Mouse (Mus musculus) spleen, adult 2 months (tissue): ENCODE measurements around the gene Cdkl2. TPM values are rescaled to one million over a fixed set of nuclear protein-coding genes. Genes with fewer than 3 reads are reported as not detected.

ENCODE experiments used
- DNase-seq, 2 experiments: peaks; one replicate each; pipeline versions ENCODE4 v3.0.0 to v3.0.0-alpha.2; 2012 to 2021; ENCODE audit warnings: low spot score in 2 of 2, low read depth in 1 of 2
- H3K27ac ChIP-seq: fragments of 200-500 bp; 2 replicates; pipeline ENCODE4 v1.5.1; 2012; ENCODE audit warnings: low read length, inconsistent platforms; ENCODE audit not compliant: insufficient read depth
- H3K27me3 ChIP-seq: fragments of 200-500 bp; 2 replicates; pipeline ENCODE4 v1.6.1; 2012; ENCODE audit warnings: mild to moderate bottlenecking, moderate library complexity, low read length, inconsistent platforms; ENCODE audit not compliant: control insufficient read depth, insufficient read depth
- H3K36me3 ChIP-seq: fragments of 200-500 bp; 2 replicates; pipeline ENCODE4 v1.6.1; 2012; ENCODE audit warnings: mild to moderate bottlenecking, low read length, inconsistent platforms; ENCODE audit not compliant: control insufficient read depth, insufficient read depth
- H3K4me1 ChIP-seq: fragments of 200-500 bp; 2 replicates; pipeline ENCODE4 v1.6.1; 2011; ENCODE audit warnings: inconsistent platforms; ENCODE audit not compliant: control insufficient read depth, insufficient read depth, insufficient read length
- H3K4me3 ChIP-seq: fragments of 200-500 bp; 2 replicates; pipeline ENCODE4 v1.5.1; 2011; ENCODE audit warnings: mild to moderate bottlenecking, inconsistent platforms; ENCODE audit not compliant: insufficient read depth, insufficient read length; ENCODE audit errors: extremely low read depth
- CTCF ChIP-seq: fragments of 200-500 bp; IDR thresholded peaks from 2 replicates; pipeline ENCODE4 v1.5.1; 2011; ENCODE audit warnings: mild to moderate bottlenecking, inconsistent platforms; ENCODE audit not compliant: insufficient read depth, insufficient read length, insufficient replicate concordance; ENCODE audit errors: extremely low read depth
- POLR2A ChIP-seq: fragments of 200-500 bp; IDR thresholded peaks from 2 replicates; pipeline ENCODE4 v1.6.1; 2011; ENCODE audit warnings: low read depth, low read length, inconsistent platforms
- WGBS: fragments of 180-500 bp; shearing (Covaris S2); methylation state at CpG from one replicate; pipeline ENCODE4 v1.1.7; 2018; 5-methylcytosine and 5-hydroxymethylcytosine counted together
- polyA plus RNA-seq: library from polyadenylated mRNA; depleted of rRNA; stranded (reverse); fragments of >200 nt; gene quantifications from 2 replicates; pipeline ENCODE4 v1.2.3, GENCODE M21; 2012

Gene Cdkl2
- polyA plus RNA-seq, 1 experiment: 0.09 TPM

DNA sequence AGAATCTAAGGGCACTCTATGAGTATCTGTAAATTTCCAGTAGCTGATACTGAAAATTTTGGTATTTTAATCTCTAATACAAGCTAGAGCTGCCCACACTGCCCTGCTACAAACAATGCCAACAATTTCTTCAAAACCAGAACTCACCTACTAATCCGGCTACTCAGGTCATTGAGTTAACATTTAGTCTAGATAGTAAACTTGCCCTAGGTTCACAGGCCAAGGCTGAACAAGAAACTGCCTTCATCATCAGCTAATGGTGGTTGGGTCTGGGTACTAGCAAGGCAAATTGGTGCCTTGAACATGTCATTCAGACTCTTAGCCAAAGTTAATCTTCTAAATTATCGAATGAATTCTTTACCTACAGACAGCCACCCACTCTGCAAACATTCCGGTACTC is 37.6 kb upstream of the Cdkl2 start:
- DNase-seq: no peak
- Histone ChIP-seq H3K27ac (no peak overlapping the region), H3K4me1 (peaks cover 5% of the 10 kb centered on the region), H3K27me3 (no peaks in the 10 kb centered on the region), H3K36me3 (no peaks in the 10 kb centered on the region), H3K4me3 (no peak overlapping the region)
- no peak for TF ChIP-seq CTCF
- TF ChIP-seq POLR2A: no peak
- 81% methylated on average over 3 of the region's 3 CpGs for WGBS

DNA sequence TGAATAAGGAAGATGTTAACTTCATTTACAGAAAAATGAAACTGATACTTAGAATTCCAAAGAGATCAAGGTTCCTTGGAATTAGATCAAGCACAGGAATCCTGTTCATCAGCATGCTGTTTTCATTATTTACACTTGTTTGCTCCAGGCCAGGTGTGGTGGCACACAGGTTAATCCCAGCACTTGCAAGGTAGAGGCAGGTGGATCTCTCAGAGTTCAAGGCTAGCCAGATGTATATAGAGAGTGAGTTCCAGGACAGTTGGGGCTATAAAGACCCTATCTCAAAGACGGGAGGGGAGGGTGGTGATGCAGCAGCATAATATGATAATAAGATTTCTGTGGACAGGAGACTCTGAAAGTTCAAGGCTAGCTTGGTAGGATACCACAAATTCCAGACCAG is 36.7 kb upstream of the Cdkl2 start:
- Histone ChIP-seq H3K4me3 (no peak overlapping the region), H3K27me3 (no peaks in the 10 kb centered on the region), H3K36me3 (no peaks in the 10 kb centered on the region), H3K4me1 (peaks cover 5% of the 10 kb centered on the region), H3K27ac (no peak overlapping the region)
- 68% methylated on average over 1 of the region's 1 CpGs for WGBS
- no peak for TF ChIP-seq POLR2A
- no peak for TF ChIP-seq CTCF
- no peak for DNase-seq

DNA sequence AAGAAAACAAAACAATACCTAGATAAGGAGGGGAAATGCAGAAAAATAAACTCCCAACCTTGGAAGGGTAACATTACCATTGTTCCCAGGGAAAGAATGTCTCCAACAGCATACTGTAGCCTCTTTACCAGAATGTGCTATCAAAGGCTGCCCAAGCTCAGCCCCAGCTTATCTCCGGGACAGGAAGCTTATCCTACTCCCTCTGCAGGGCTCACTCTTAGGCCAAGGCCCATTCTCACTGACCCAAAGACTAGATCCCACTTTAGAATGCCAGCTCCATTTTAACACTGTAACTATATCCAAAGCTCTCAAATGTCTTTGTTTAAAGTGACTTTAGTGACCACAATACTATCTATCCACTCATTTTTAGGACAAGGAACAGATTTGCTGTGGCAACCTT is 35.6 kb upstream of the Cdkl2 start:
- H3K27me3 ChIP-seq: no peaks in the 10 kb centered on the region
- no peak overlapping the region for H3K4me3 ChIP-seq
- H3K27ac ChIP-seq: no peak overlapping the region
- TF ChIP-seq POLR2A: no peak
- TF ChIP-seq CTCF: no peak
- no peak for DNase-seq
- H3K4me1 ChIP-seq: peaks cover 5% of the 10 kb centered on the region
- whole genome bisulfite sequencing: 73% methylated on average over 1 of the region's 1 CpGs
- H3K36me3 ChIP-seq: no peaks in the 10 kb centered on the region

- peaks cover 5% of the 10 kb centered on the region for H3K4me1 ChIP-seq
Observed at GRCm38 (mm10) chr5:92078751-92079150, 35.1 kb upstream of the Cdkl2 start.

DNA sequence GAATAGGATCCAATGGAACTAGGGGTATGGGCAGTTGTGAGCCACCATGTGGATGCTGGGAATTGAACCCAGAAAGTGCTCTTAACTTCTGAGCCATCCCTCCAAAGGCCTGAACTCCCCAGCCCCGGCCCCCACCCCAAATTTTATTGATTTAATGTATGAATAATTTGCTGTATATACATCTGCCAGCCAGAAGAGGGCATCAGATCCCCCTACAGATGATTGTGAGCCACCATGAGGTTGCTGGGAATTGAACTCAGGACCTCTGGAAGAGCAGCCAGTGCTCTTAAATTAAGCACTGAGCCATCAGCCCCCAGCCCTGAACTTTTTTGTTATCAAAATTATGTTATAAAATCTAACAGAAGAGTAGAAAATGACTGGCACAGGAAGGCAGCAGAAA is 32.6 kb upstream of the Cdkl2 start:
- TF ChIP-seq CTCF: no peak
- TF ChIP-seq POLR2A: no peak
- H3K27ac ChIP-seq: no peak overlapping the region
- no peaks in the 10 kb centered on the region for H3K27me3 ChIP-seq
- no peak overlapping the region for H3K4me3 ChIP-seq
- H3K36me3 ChIP-seq: peaks cover 3% of the 10 kb centered on the region
- H3K4me1 ChIP-seq: peaks cover 3% of the 10 kb centered on the region; the same call in 1 of the 2 replicates
- DNase-seq: no peak
- WGBS: 85% methylated on average over 1 of the region's 1 CpGs

More at GRCm38 (mm10) chr5:92078751-92079150, 35.1 kb upstream of the Cdkl2 start:
- H3K4me3 ChIP-seq: no peak overlapping the region
- DNase-seq: no peak
- H3K27me3 ChIP-seq: no peaks in the 10 kb centered on the region
- no peaks in the 10 kb centered on the region for H3K36me3 ChIP-seq
- no peak overlapping the region for H3K27ac ChIP-seq
- TF ChIP-seq CTCF (no peak), POLR2A (no peak)

DNA sequence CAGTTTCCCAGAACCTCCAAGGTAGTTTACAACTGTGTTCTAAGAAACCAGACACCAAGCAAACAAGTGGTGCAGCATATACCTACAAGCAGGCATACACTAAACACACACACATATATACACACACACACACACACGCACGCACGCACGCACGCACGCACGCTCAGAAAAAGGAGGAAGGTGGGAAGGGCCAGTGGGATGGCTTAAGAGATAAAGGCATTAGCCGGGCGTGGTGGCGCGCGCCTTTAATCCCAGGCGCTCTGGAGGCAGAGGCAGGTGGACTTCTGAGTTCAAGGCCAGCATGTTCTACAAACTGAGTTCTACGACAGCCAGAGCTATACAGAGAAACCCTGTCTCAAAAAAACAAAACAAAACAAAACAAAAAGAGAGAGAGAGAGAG is 30.4 kb upstream of the Cdkl2 start:
- Histone ChIP-seq H3K4me3 (no peak overlapping the region), H3K27ac (no peak overlapping the region), H3K36me3 (peaks cover 3% of the 10 kb centered on the region), H3K4me1 (no peaks in the 10 kb centered on the region), H3K27me3 (no peaks in the 10 kb centered on the region)
- whole genome bisulfite sequencing: 87% methylated on average over 14 of the region's 14 CpGs
- no peak for TF ChIP-seq CTCF
- no peak for TF ChIP-seq POLR2A
- DNase-seq: no peak

GRCm38 (mm10) chr5:92063192-92063591 is 19.5 kb upstream of the Cdkl2 start:
- no peaks in the 10 kb centered on the region for H3K4me1 ChIP-seq
- TF ChIP-seq POLR2A (no peak), CTCF (no peak)
- H3K4me3 ChIP-seq: no peak overlapping the region
- H3K27me3 ChIP-seq: no peaks in the 10 kb centered on the region
- H3K36me3 ChIP-seq: peaks cover 35% of the 10 kb centered on the region
- no peak overlapping the region for H3K27ac ChIP-seq
- 95% methylated on average over 2 of the region's 2 CpGs for WGBS
- no peak for DNase-seq
